Mouse (Mus musculus) thymus, adult 2 months (tissue): Measurements from ENCODE around the gene Gna12. TPM values are rescaled to one million over a fixed set of nuclear protein-coding genes. Genes with fewer than 3 reads are reported as not detected.

Experiments
- DNase-seq: peaks from one replicate; pipeline ENCODE4 v3.0.0; 2021
- H3K27ac ChIP-seq: fragments of 200-500 bp; 2 replicates; pipeline ENCODE4 v1.5.1; 2012; ENCODE audit warnings: low read length, control low read depth; ENCODE audit not compliant: control insufficient read depth, insufficient read depth
- H3K27me3 ChIP-seq: fragments of 200-500 bp; 2 replicates; pipeline ENCODE4 v1.6.1; 2012; ENCODE audit warnings: mild to moderate bottlenecking, low read length, moderate library complexity, mixed read lengths; ENCODE audit not compliant: control insufficient read depth, insufficient read depth
- H3K36me3 ChIP-seq: fragments of 200-500 bp; 2 replicates; pipeline ENCODE4 v1.6.1; 2012; ENCODE audit warnings: mild to moderate bottlenecking, low read length, moderate library complexity; ENCODE audit not compliant: control insufficient read depth, insufficient read depth
- H3K4me1 ChIP-seq: fragments of 200-500 bp; replicated peaks from 2 replicates; pipeline ENCODE4 v1.6.1; 2012; ENCODE audit warnings: low read length; ENCODE audit not compliant: control insufficient read depth, insufficient read depth
- H3K4me3 ChIP-seq: fragments of 200-500 bp; 2 replicates; pipeline ENCODE4 v1.5.1; 2012; ENCODE audit warnings: mild to moderate bottlenecking, low read length, control low read depth, moderate library complexity; ENCODE audit not compliant: control insufficient read depth, insufficient read depth
- CTCF ChIP-seq: fragments of 200-500 bp; IDR thresholded peaks from 2 replicates; pipeline ENCODE4 v1.5.1; 2012; ENCODE audit warnings: mild to moderate bottlenecking, control low read depth, low read length, moderate library complexity, borderline replicate concordance; ENCODE audit not compliant: control insufficient read depth, poor library complexity, insufficient read depth; ENCODE audit errors: extremely low read depth
- POLR2A ChIP-seq: fragments of 200-500 bp; IDR thresholded peaks from 2 replicates; pipeline ENCODE4 v1.6.1; 2012; ENCODE audit warnings: mild to moderate bottlenecking, low read length, control low read depth, moderate library complexity; ENCODE audit not compliant: control insufficient read depth, poor library complexity, insufficient read depth; ENCODE audit errors: extremely low read depth
- WGBS: fragments of 180-500 bp; shearing (Covaris S2); methylation state at CpG from one replicate; pipeline ENCODE4 v1.1.7; 2018; 5-methylcytosine and 5-hydroxymethylcytosine counted together
- polyA plus RNA-seq: library from polyadenylated mRNA; depleted of rRNA; stranded (reverse); fragments of >200 nt; gene quantifications from 2 replicates; pipeline ENCODE4 v1.2.3, GENCODE M21; 2012

Gna12 gene
- polyA plus RNA-seq, 1 experiment: 69.0 TPM

GRCm38 (mm10) chr5:140781886-140782572, 48.2 kb downstream of the Gna12 start:
- no peak overlapping the region for H3K27ac ChIP-seq
- H3K4me3 ChIP-seq: no peak overlapping the region
- DNase-seq: no peak
- no peaks in the 10 kb centered on the region for H3K27me3 ChIP-seq
- H3K36me3 ChIP-seq: no peaks in the 10 kb centered on the region
- no peak for TF ChIP-seq CTCF
- TF ChIP-seq POLR2A: no peak
- 93% methylated on average over 8 of the region's 8 CpGs for WGBS
- H3K4me1 ChIP-seq: peaks cover 27% of the 10 kb centered on the region

- no peak for DNase-seq
- Histone ChIP-seq H3K36me3 (no peaks in the 10 kb centered on the region), H3K4me1 (peaks cover 19% of the 10 kb centered on the region), H3K4me3 (no peak overlapping the region), H3K27ac (no peak overlapping the region), H3K27me3 (no peaks in the 10 kb centered on the region)
- TF ChIP-seq CTCF (no peak), POLR2A (no peak)
- WGBS: 94% methylated on average over 5 of the region's 5 CpGs
Observed at GRCm38 (mm10) chr5:140781122-140781521, 49.1 kb downstream of the Gna12 start.

GRCm38 (mm10) chr5:140776968-140777367, 53.3 kb downstream of the Gna12 start:
- Histone ChIP-seq H3K27me3 (no peaks in the 10 kb centered on the region), H3K4me1 (peaks cover 11% of the 10 kb centered on the region), H3K36me3 (no peaks in the 10 kb centered on the region), H3K27ac (no peak overlapping the region), H3K4me3 (no peak overlapping the region)
- no peak for DNase-seq
- 68% methylated on average over 9 of the region's 9 CpGs for WGBS
- TF ChIP-seq POLR2A: no peak
- no peak for TF ChIP-seq CTCF

- H3K27me3 ChIP-seq: no peaks in the 10 kb centered on the region
- H3K4me1 ChIP-seq: peaks cover 15% of the 10 kb centered on the region
- H3K27ac ChIP-seq: no peak overlapping the region
- no peaks in the 10 kb centered on the region for H3K36me3 ChIP-seq
- no peak overlapping the region for H3K4me3 ChIP-seq
- DNase-seq: no peak
- over 99% methylated on average over 4 of the region's 4 CpGs for WGBS
- TF ChIP-seq POLR2A (no peak), CTCF (no peak)
Observed at GRCm38 (mm10) chr5:140775111-140775510, 55.1 kb downstream of the Gna12 start.

- no peak for DNase-seq
- 18% methylated on average over 7 of the region's 7 CpGs for WGBS
- Histone ChIP-seq H3K27ac (peak overlapping the region; percentile 4; the same call in 1 of the 2 replicates), H3K4me3 (no peak overlapping the region), H3K36me3 (no peaks in the 10 kb centered on the region), H3K27me3 (no peaks in the 10 kb centered on the region), H3K4me1 (peaks cover 18% of the 10 kb centered on the region)
- TF ChIP-seq POLR2A (no peak), CTCF (no peak)
Observed at GRCm38 (mm10) chr5:140772158-140772557, 58.1 kb downstream of the Gna12 start.

- TF ChIP-seq CTCF: no peak
- TF ChIP-seq POLR2A: no peak
- H3K36me3 ChIP-seq: no peaks in the 10 kb centered on the region
- peak overlapping the region; percentile 4; the same call in 1 of the 2 replicates for H3K27ac ChIP-seq
- H3K27me3 ChIP-seq: no peaks in the 10 kb centered on the region
- WGBS: 19% methylated on average over 6 of the region's 6 CpGs
- no peak overlapping the region for H3K4me3 ChIP-seq
- DNase-seq: no peak
- H3K4me1 ChIP-seq: peaks cover 18% of the 10 kb centered on the region
Observed at GRCm38 (mm10) chr5:140771612-140772011, 58.6 kb downstream of the Gna12 start.
